Mouse (Mus musculus): ENCODE measurements at regions not wholly inside any gene's neighbourhood (a gene's known extent, or its start where the extent isn't known, plus 50 kb on each side); places are given as distances from the start of the nearest gene placed in this dataset.

DNA sequence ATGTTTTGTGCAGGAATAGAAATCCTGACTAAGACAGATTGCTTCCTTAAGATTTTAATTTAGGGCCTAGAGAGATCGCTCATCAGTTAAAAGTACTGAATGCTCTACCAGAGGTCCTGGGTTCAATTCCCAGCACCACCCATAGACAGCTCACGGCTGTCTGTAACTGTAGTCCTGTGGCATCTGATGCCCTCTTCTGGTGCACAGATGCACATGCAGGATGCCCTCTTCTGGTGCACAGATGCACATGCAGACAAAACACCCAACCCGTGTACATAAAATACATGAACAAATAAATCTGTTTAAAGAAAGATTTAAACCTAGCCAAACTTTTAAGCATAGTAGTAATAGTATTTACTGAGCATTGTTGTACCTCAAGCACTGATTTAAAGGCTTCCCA lies 181.2 kb upstream of the Pou3f3 start:
- TF ChIP-seq CEBPB (IDR thresholded peaks at IDR 0.05; ENCODE audit: insufficient read depth, poor library complexity, severe bottlenecking) (no peak), POLR2A (IDR thresholded peaks at IDR 0.05; ENCODE audit: insufficient read length, low read depth) (no peak), MYOD1 (IDR thresholded peaks at IDR 0.05; ENCODE audit: control insufficient read depth in 1 of 3, insufficient read length in 2 of 3, low read depth in 2 of 3) (no peak), REST (IDR thresholded peaks at IDR 0.05; ENCODE audit: insufficient read depth, insufficient read length) (no peak), TCF12 (IDR thresholded peaks at IDR 0.05; ENCODE audit: insufficient read depth, poor library complexity, severe bottlenecking) (no peak), MAX (IDR thresholded peaks at IDR 0.05; ENCODE audit: low read depth) (no peak), USF1 (IDR thresholded peaks at IDR 0.05; ENCODE audit: low read depth) (no peak), TCF3 (IDR thresholded peaks at IDR 0.05; ENCODE audit: insufficient read length, low read depth) (no peak), E2F4 (IDR thresholded peaks at IDR 0.05; ENCODE audit: insufficient read depth) (no peak)
